Mouse (Mus musculus) gastrocnemius, postnatal 25 days (tissue): Measurements from ENCODE around the gene Lactb. TPM values are rescaled to one million over a fixed set of nuclear protein-coding genes. Genes with fewer than 3 reads are reported as not detected.

Experiments
- DNase-seq: peaks from one replicate; pipeline ENCODE4 v3.0.0; 2022
- long read RNA-seq, 2 experiments: library from polyadenylated mRNA; stranded (forward); transcript quantifications; one replicate each; pipeline ENCODE4 v2.0.0; 2021
- total RNA-seq, 2 experiments: library from RNA; stranded (reverse); gene quantifications; 1 replicate in 1 of 2; 2 replicates in 1 of 2; pipeline ENCODE4 v1.2.3; 2021

Lactb gene
- total RNA-seq: 10 to 100 TPM; 17.8 to 19.5 TPM
- long read RNA-seq, experiment 1, transcript Lactb-201 (6 exons, 2,031 nt): major isoform, 29 of 42 reads
- long read RNA-seq, experiment 1, partial matches to known transcripts: 11 of 42 reads
- long read RNA-seq, experiment 1, other reads (novel, unspliced or antisense): 1 of 42 reads
- long read RNA-seq, experiment 2, transcript Lactb-201 (6 exons, 2,031 nt): major isoform, 33 of 44 reads
- long read RNA-seq, experiment 2, partial matches to known transcripts: 9 of 44 reads
- long read RNA-seq, experiment 2, other reads (novel, unspliced or antisense): 2 of 44 reads

DNA sequence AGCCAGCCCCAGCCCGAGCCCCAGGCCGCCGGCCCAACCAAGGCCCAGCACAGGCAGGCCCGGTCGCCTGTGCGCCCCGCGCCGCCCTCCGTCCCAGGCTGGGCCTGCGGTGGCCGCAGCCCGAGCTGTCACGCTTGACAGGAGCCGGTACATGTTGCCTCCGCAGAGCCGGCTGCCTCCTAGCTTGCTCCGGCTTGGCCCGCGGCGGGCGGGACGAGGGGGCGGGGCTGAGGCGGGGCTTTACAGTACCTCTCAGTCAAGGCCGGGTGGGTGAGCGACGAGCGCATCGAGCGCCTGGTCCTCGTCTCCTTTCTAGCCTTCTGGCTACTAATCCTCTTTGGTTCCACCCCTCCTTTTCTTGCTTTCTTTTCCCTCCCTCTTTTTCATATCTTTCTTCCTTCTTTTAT, at the start of gene Lactb:
Lactb (minus strand) TSS at position 246 of the 407 bp plus-strand sequence.
- peak; percentile 95 for DNase-seq

DNA sequence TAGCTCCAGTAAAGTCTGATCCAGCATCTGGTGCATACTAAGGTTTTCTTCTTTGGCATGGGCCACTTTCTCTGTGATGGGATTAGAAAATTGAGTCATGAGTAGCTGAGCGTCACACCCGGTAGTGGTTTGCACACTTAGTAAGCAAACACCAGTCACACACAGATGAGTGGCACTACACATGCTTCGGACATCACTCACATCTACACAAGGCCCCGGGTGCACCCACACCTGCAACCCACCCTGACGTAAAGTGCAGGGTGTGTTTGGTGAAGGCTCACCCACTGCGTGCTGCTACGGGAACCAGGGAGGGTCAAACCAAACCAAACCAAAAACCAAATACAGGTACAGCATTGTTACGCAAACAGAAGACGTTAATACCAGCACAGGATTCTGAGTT, 48.1 kb upstream of the Lactb start:
- no peak for DNase-seq

DNA sequence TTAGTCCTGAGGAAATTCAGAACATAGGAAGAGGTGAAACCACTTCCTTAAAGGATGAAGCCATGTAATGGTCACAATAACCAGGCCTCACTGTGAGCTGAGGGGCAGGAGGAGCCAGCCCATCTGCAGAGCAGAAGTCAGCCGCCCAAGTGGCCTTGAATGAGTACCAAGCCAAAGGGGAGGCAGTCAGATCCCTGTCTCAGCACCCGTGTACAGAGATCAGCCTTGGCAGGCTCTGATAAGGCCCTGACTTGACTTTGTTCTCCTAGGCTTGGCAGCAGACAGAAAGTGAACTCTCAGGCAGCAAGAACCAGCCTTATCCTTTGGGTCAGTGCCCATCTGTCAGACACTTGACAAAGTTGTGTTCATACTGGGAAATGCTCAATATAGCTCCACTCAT, 44.8 kb upstream of the Lactb start:
- DNase-seq: no peak

DNA sequence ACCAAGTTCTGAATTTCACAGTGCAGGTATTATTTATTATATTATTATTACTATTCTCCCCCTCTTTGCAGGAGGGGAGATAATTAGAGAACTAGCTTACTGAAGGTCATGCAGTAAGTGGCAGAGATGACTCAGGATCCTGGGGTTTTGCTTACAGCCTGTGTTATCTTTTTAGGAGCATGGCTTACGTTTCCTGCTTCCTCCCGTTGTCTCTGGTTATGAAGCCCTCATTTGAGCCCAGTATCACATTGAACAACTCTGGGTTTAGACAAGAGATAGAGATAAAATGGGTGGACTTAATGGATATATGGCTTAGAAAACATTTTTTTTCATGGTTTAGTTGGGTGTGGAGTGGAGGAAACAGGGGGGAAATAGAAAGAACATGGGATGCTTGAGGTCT, 38.2 kb upstream of the Lactb start:
- DNase-seq: no peak

DNA sequence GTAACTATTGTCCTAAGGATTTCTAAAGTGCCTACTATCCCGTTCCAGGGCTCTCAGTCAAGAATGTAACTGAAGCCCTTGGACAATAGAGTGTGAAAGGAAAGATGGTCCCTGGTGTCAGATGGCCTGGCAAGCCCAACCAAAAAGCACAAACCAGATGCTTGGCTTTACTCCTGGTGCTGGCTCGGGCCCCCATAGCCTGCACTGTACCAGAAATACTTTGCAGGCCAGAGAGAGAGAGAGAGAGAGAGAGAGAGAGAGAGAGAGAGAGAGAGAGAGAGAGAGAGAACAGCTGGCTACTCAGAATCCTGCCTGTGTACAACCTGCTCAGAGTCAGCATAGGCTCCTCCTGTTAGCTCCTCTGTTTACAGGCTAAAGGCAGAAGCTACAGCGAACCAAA, 37.2 kb upstream of the Lactb start:
- peak; percentile 87 for DNase-seq

DNA sequence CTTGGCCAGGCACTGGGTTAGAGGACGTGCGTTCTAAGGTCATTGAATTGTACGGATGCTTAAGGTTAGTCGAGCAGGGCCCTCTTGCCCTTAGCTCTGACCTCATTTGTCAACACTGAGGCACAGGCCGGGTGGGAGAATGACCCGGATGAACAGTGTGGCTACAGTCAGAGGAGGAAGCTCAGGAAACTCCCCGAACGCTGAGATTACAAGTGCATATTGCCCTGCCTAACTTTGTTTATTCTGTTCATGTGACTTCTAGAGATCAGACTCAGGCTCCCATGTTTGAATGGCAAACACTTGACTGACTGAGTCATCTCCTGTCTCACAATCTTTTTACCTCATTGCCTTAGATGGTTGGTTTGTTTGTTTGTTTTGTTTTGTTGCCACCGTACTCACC, 36.2 kb upstream of the Lactb start:
- no peak for DNase-seq

DNA sequence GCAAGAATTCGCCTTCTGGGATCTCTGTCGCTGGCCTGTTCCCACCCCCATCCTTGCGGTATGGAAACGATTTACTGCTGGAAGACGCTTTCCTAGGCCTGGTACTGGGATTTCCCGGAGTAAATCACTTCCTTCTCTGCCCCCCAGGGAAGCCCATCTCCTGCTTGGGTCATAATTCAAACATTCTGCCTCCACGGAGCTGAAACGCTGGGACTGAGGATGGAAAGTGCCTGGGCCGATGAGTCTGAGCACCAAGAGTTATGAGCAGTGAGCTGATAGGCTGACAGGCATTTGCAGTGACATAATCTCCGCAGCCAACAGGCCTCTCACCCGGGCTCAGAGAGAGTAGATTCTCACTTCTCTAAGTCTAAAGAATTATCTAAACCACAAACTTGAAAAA, 33.5 kb upstream of the Lactb start:
- no peak for DNase-seq

DNA sequence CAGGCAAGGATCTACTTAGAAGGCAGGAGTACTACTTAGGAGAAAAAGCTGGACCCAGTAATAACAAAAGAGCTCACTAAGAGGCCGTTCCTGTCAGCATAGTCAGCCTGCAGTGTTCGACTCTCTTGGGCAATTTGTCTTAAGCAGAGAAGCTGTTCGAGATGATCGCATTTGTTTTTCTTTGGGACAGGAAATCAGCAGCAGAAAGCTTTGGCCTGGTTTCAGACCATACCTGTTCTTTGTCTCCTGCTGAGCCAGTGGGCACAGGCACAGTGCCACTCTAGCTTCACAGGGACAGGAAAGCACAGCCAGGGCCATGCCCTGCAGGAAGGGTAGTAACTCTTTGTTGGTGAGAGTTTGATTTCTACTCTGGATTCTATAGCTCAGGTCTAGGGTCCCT, 31.1 kb upstream of the Lactb start:
- DNase-seq: no peak

DNA sequence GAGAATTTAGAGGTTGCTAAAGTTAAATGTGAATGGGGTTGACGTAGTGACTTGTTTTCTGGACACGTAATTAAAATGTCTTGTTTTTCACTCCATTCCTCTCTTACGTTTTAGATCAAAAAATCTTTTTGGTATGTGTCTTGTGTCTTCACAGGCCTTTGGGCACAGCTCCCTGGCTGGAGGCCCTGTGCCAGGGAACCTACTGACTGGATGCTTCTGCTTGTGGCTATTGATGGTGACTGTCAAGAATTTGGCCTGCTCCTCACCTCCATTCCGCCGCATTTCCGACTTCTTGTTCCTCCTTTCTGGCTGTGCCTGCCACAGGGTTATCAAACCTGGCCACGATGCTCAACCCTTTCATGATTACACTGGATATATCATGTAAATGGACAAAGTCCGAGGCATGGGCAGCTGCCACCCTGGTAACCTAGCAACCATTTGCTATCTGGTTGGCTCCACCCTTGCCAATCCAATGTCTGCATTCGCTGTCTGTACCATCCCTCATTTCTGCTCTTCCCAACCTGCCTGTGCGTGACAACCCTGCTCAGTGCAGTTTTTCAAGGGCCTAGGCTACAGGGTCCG, 30.0 kb upstream of the Lactb start:
- no peak for DNase-seq

DNA sequence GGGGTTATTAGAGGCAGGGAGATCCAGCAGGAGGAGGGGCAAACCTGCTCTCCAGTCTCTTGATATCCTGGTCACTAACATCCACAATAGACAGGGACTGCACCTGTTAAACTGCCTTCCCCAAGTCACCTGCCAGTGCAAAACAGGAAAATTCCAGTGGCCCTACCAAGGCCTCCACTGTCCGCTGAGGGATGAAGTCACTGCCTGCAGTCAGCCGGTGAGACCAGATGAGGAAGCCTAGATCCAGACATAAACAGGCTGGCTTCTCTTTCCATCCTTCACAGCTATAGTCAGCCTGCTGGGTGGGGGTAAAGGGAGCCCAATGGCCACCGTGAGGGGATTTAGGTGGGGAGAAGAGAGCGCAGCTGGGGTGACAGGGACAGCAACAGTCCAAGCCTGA, 28.4 kb upstream of the Lactb start:
- no peak for DNase-seq

DNA sequence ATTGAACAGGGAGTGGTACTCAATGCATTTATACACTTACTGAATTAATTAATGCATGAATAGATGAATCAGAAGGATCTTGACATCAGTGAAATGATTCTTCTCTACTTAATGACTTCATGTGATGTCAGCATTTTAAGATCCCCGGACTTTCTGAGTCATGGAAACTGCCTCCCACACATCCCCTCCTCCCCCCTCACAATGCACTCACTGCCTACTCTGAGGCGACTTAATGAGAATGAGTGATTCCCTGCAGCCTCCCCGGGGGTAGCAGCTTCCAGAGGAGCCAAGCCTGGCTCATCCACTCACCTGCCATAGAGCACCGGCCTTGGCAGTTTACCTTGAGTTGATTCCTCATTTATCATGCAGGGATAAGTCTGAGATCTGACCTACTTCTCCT, 27.9 kb upstream of the Lactb start:
- no peak for DNase-seq

DNA sequence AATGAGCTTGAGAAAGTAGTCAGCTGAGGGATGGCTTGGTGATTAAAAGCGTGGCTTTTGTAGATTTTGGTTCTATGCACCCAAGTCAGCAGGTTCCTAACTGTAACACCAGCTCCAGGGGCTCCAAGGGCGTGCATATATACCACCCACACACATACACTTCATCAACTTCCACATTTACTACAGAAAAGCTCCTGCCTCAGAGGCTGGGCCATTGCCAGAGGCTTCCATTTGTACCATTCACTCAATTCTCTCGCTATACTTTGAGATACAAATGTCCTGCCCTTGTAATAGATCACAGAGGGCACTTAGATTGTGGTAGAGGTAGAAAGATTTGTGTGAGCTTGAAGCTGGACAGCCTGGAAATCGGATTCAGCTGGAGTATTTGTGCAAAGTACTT, 26.2 kb upstream of the Lactb start:
- DNase-seq: no peak

DNA sequence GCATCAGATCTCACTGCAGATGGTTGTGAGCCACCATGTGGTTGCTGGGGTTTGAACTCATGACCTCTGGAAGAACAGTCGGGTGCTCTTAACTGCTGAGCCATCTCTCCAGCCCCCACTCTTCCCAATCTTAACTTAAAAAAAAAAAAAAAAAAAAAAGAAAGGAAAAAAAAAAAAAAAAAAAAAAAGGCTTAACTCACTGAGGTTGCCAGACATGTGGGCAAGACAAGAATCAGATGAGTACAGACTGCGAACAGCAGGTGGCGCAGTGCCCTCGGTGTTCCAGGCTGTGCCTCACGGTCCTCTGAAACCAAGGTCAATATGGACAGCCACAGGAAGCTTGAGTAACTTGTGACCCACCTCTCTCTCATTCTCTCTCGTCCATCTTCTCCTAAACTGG, 25.8 kb upstream of the Lactb start:
- peak; percentile 69 for DNase-seq

DNA sequence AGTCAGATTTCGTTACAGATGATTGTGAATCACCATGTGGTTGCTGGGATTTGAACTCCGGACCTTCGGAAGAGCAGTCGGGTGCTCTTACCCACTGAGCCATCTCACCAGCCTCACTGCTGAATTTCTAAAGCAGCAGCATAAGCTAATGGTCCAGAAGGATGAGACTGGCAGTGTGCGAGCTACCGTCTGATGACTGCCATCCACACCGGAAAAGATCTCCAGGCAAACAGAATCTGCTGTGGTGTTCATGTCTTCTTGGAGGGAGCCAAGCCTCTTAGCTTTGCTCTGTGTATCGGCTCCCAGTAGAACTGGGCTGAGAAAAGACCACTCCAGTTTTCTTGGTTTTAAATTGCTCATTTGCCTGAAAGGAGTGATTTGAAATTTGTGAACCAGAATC, 24.4 kb upstream of the Lactb start:
- DNase-seq: no peak

DNA sequence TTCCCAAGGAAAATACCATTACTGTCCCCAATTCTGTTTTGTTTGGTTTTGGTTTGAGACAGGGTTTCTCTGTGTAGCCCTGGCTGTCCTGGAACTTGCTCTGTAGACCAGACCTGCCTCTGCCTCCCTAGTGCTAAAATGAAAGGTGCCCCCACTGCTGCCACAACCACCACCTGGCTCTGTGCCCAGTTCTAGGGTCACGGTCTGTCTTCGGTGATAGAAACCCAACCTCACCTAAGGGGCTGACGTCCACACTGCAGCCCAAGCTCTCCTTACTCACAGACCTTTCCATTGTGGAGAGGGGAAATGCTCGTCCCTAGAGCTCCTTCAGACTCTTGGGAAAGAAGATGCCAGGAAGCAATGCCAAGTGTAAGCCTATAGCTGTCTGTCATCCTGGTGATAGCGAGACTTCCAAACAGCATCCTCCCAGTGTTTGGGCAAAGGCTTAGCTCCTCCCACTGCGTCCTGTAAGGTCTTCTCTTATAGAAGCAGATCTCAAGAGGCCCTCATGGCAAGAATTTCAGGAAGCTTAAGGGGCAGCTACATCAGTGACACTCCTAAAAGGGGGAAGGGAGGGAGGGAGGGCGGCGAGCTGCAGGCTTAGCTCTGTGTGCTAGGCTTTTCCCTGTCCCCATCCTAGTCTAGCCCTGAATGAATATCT, 16.6 kb upstream of the Lactb start:
- DNase-seq: no peak

DNA sequence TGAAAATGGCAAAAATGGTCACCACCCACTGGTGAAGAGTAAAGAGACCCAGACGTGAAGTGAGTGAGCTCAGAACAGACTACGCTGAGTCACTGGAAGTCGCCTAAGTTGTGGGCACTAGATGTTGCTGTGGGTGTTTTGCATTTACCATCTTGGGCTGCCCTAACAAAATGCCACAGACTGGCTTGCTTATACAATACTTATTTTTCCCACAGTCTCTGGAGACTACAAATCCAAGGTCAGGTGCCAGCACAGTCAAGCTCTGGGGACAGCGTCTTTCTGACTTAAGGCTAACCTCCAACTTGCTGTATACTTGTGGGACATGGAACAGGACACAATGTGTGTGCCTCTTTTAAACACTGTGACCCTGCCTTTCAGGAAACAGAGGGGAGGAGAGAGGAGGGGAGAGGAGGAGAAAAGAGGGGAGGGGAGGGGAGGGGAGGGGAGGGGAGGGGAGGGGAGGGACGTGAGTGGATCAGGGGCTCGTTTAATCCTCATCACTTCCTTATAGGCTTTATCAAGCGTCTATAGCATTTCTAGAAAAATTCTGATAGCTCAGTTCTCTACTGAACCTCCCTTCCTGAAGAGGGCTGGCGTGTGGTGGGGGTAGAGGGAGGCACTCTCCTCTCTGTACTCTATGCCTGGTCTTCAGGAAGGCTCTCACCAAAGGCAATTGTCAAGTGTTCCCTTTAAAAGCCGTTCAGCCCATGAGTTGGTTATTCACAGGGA, 15.9 kb upstream of the Lactb start:
- no peak for DNase-seq

DNA sequence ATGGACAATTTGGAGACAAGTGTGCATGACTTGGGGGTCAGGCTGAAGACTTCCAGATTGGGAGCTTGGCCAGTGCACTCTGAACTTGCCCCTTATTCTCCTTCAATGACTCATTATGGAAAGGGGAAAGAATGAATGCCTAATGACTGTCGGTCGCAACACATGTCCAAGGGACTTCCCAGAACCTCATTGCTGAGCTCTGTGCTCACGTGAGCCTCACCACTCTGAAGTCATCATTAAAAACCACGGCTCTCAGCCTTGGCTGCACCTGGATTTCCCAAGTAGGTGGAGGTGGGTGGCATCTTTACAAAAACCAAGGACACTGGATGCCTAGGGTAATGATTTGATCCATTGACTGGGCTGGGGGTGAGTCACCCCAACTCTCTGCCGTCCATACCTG, 14.8 kb upstream of the Lactb start:
- DNase-seq: no peak

DNA sequence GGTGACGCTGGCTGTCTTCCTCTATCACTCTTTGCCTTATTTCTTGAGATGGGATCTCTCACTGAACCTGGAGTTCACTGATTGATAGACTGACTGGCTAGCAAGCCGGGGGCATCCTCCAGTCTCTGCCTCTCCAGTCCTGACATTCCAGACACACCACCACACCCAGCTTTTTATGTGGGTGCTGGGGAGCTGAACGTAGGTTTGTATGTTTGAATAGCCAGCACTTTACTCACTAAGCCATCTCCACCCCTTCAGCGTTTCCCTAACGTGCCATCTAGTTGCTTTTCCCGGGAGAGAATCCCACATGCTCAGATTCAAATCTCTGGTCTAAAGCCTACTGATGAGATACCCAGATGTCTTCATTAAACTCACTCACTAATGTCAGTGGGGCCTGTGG, 14.3 kb upstream of the Lactb start:
- DNase-seq: no peak

DNA sequence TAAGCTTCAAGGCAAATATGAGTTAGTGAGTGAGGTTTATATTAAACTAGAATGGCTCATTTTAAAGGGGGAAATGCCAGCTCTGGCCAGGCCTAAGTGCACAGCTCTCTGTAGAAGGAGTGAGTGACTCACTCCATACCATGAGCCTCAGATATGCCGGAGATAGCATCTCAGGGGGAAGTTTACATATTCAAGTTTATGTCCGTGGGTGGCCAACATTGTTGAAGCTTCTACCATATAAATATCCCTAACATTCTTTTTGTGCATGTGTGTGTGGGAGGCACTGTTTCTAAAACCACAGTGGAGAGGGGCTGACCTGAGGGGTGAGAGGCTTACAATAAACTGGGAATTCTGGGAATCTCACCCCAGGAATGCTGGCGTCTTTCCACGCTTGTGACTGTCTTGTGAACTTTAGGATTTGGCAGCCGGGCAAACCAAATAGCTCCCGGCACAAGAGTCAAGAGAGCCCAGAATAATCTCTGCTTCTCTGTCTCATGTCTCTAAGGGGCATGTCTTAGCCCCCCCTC, 13.7 kb upstream of the Lactb start:
- no peak for DNase-seq

DNA sequence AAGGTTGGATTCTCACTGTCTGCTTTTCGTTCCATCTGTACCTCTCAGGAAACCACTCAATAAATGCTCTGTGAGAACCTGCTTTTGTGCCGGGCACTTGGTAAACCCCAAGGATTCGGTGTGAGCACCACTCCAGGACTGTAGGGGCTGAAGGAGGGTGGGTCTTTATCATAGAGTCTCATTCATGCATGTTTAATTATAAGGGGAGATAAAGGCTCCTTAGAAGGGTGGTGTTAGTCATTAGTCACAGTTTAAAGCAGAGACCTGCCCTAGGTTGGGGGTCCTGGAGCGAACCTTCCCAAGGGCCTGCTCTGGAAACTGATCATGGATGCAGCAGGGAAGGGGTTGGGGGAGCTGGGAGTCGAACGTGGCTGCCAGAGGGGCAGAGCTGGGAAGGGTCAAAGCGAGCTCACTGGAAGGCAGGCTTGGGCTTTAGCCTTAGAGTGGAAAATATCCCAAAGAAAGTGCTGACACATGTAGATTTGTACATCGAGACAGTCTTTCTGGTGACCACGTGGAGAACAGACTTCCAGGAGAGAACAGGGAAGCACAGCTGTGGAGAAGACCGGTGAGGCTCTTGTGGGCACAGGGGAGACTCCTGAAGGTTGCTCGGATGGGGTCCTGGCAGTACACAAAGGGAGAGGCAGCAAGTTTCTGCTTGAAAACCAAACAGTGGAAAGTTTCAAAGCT, 13.1 kb upstream of the Lactb start:
- no peak for DNase-seq

DNA sequence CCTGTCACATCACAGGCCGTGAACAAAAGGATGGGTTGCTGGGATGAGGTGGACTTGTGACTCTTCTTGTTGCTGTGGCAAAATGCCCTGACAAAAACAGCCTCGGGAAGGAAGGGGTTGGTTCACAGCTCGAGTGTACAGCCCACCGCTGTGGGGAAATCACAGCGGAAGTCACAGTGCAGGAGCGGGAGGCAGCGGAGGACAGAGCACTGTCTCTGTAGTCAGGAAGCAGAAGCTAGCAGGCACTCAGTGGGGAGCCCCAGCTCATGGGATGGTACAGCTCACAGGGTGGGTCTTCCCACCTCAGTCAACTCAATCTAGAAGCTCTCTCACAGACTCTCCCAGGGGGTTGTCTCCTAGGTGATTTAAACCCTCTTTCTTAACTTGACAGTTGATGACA, 10.1 kb upstream of the Lactb start:
- no peak for DNase-seq

DNA sequence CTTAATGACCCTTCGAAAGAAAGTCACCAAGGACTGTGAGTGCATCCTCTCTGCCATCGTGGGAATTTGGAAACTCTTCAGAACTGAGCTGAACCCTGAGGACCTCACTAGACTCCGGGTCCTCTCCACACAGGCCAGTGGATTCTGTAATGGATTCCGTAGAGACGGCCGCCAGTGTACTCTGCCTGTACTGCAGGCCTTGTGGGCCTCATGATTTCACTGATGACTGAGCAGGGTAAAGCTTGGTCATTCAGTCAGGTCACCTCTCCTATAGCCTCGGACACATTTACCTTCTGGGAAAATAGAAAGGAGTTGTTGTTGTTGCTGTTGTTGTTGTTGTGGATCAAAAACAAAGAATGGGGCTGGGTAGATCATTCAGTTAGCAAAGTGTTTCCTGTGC, 6.8 kb upstream of the Lactb start:
- no peak for DNase-seq
